Mouse (Mus musculus) kidney, adult 2 months (tissue): ENCODE results near the gene Gm13278.

Experiments used
- CTCF ChIP-seq: fragments of 200-500 bp; conservative IDR thresholded peaks from 2 replicates; pipeline ENCODE4 v1.5.1; 2011; ENCODE audit warnings: low read depth, mild to moderate bottlenecking, control low read depth, low read length, moderate library complexity, mixed read lengths; ENCODE audit not compliant: insufficient read depth, insufficient read length
- POLR2A ChIP-seq: fragments of 200-500 bp; IDR thresholded peaks from one replicate; pipeline ENCODE4 v1.6.1; 2011; ENCODE audit warnings: low read depth, low read length, control low read depth

GRCm38 (mm10) chr4:88744207-88744606 lies 47.1 kb upstream of the Gm13278 start:
- TF ChIP-seq POLR2A, result no peak
- TF ChIP-seq CTCF, result peak; percentile 42
